Mouse (Mus musculus) mouse trophoblast stem cell (cell line): ENCODE measurements around the gene Cdc123.

Experiments
- in situ Hi-C, 2 experiments: fragments of 300-500 bp; cut with MseI, MboI; formaldehyde crosslinking; loops; 2 replicates in 1 of 2; 3 replicates in 1 of 2; pipeline ENCODE4 v1.15.1; 2025

Gene Cdc123

DNA sequence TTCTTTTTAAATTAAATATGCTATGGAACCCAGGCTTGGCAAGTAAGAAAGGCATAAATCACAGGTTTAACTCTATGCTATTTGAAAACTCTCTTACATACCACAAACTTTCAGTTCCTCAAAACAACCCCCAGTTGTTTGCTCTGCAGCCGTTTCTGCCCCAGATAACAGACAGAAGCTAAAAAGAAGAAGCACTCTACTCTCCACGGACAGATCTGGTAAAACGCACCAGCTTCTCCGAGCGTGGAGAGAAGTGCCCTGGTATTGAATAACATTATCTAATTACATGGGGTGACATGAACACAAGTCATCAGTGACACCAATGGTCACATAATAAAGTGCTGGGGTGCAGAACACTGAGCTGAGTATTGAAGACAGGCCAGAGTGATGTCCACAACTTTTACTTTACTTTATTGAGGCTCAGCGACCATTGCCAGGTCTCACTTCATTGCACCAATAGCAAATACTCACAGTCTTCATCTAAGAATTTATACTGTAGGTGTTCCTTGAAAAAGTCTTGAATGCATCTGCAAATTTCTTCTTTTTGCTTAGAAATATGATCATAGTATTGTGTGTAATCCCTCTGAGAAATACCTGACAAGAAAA lies 40.4 kb downstream of the Cdc123 start:
- in situ Hi-C loops, result no loop called here

DNA sequence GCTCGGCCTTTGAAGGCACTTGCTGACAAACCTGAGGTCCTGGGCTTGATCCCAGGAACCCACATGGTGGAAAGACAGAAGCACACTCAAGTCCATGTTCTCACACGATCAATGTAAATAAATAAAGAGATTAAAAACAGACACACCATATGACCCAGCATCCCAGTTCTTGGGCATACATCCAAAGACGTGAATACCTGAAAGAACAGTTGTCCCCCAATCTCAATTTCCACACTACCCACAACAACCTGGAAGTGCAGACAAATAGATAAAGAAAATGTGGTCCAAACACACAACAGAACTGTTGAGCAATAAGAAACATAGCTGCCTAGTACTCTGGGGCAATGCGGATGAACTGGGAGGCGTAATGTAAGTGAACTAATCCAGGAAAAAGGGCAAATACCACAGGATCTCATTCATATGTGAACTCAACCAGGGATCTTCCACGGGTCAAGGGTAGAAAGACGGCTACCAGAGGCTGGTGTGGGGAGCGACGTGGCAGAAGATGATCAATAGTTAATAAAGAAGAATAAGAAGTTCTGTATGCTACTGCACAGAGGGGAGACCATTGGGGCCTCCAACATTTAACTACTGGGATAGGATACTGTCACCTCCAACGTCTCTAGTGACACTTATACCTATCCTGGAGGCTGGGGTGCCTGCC lies 42.9 kb downstream of the Cdc123 start:
- in situ Hi-C loops, result no loop called here

DNA sequence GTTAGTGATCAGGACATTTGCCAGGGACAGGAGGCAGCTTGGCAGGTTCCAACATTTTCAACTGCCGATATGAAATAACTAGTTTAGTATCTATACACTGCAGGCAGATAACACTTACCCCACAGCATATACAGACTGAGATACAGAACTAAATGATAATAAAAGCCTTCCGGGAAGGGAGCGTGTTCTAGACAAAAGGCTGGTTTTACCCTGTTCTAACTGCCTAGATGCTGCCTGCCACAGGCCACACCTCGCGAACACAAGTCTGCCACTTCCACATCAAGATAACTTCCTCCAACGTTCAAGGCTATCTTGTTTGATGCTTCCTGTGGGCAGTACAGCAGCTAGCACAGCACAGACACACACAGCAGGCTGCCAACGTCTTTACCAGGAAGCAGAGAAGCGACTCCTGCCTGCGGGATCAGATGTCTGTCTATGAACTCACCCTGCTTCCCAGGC lies 43.8 kb downstream of the Cdc123 start:
- in situ Hi-C loops, result no loop called here

DNA sequence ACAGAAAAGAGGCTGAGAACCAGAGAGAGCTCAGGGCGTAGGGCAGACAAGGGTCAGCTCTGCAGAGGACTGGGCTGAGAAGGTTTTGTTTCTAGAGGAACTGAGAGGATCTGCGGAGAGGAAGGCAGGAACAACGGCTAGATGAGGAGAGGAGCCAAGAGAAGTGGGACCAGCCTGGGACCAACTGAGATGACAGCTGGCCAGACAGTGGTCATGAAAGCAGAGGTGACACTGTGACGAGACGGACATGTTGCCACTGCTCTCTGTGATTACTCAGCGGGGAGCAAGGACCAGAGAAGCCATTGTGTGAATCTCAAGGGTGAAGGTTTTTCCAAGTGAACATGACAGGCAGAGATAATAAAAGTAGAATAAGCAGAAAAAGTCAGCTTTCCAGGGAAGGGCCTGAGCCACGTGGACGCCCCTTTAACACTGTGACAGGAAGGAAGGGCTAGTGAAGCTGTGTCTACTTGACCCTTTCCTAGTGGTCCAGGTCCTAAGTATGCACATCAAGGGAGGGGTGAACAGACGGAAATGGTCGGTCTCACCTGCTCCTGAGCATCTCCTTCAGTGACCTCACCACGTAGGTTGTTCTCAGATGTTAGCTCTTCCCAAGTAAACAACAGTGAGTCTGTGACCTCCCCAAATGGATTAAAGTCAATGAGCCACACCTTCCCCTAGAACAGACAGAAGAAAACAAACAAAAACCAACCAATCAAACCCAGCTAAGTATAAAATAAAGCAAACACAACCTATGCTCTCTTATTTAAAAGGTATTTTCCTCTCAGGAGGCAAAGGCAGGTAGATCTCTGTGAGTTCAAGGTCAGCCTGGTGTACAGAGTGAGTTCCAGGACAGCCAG lies 46.9 kb downstream of the Cdc123 start:
- in situ Hi-C loops, result no loop called here

DNA sequence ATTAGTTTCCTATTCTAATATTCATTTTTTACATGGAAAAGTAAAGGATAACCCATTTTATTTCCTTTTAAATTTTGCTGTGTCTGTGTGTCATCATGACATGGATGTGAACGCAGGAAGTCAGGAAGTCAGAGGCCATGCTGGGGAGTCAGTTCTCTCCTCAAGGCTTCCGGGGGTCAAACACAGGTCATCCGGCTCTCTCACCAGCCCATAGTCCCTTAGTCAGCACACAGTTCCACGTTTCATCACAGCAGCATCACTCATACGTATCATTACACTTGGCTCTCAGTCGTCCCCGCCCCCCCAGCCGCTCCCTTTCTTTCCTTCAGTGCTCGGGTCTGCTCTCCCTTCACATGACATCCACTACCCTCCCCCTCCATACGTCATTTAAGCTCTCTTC lies 51.2 kb downstream of the Cdc123 start:
- in situ Hi-C loops, result no loop called here

DNA sequence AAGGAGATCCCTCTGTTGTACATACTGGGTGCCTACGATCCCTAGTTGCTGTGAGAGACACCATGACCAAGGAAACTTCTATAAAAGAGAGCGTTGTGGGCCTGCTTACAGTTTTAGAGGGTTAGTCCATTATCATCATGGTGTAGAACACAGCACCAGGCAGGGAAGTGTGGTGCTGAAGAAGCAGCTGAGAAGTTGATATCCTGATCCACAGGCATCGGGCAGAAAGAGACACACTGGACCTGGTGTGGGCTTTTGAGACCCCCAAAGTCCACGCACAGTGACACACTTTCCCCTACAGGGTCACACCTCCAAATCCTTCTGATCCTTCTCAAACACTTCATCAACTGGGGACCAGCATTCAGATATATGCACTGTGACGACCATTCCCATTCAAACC lies 52.9 kb downstream of the Cdc123 start:
- in situ Hi-C loops, result no loop called here

DNA sequence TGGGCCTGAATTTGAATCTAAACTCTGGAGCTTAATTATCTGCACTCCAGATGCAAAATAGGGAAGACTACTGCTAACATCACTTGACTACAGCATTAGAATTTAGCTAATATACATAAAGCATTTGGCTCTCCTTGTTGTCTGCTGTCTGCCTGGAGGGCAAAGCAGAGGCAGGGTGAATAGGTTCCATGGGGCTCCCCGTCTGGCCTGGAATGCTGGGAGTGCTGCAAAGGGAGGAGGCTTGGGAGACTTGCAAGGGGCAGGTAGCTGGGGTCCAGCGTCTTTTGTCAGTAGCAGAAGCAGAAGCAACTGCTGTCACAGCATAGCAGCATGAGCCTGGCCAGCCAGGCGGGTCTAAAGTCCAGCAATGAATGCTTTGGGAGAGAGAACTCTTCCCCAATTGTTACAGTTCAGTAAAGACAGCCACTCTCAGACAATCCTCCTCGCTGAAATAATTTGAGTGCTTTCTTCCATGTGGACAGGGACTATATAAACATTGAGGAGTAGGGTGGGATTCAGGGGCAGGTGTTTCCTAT lies 55.3 kb downstream of the Cdc123 start:
- in situ Hi-C loops, result no loop called here

DNA sequence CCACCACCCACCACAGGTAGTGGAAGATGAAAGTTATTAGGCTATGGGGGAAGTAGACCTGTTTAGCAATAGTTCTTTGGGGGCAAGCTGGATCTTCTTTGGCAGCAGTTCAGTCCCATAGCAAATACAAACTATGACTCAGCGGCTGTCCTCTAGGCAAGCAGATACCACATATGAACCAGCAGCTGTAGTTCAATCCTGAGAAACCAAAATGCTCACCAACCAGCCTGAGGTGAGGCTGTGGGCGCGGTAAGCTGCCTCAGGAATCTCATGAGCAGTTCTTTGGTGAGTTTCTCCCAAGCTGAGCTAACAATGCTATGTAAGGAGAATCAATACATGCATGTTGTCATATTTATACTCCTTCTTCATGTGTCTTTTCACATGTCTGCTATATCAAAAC lies 57.6 kb downstream of the Cdc123 start:
- in situ Hi-C loops, result no loop called here

DNA sequence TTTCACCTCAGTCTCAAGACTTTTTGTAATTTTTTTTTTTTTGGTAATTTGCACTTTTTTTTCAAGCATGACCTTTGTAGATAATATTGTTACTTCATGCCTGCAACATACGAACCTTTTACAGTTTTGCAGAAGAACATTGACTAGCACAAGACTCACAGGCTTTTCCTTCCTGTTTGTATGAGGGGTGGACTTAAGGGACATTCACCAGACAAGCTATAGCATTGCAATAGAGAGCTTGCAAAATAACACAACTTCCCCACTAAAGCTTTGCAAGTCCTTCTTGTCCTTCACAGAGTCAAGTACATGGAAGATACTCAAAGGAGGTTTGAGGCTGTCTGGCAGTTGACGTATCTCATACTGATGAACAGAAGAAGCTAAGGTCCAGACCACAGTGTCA lies 72.5 kb downstream of the Cdc123 start:
- in situ Hi-C loops, result loop anchor here (25.0 kb wide), 2 partner anchors 310 to 685 kb away; no protein-coding TSS in a partner anchor

DNA sequence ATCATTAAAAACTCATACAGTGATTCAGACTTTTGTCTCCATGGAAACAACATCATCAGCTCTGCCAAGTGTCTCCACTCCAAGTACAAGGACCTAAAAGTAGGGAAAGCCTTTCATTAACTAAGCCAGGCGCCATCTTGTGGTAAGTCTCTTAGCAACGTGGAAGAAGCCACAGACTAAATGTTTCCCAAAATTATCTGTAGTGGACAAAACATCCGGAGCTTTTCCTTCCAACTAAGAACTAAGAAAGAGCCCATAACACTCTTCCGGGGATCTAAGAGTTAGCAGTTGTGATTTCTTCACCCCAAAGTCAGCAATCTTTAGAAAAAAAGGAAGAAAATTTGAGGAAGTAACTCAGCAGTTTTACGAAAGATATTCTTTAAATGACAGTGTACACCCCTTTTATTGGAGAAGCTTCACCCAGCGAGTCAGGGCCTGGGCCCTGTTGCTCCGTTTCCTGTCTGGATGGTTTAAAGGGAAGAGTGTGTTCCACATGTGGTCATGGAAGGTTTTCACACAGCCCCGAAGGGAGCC lies 74.2 kb downstream of the Cdc123 start:
- in situ Hi-C loops, result loop anchor here (25.0 kb wide), 2 partner anchors 308 to 683 kb away; no protein-coding TSS in a partner anchor

DNA sequence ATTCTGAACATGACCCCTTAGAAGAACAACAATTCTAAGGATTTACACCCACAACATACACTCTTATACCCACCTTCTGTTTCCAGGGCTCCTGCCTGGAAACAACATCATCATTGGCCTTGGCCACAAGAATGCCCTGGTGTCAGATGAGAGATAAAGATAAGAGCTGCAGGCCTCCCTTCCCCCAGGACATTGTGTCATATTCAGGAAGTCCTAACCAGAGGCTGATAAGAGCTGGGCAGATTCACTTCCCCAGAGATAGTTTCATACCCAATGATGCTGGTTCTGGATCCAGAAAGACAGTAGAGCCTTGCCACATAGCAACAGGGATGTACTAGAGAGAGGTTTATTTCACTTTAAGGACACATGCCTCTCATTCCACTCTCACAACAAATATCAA lies 75.3 kb downstream of the Cdc123 start:
- in situ Hi-C loops, result loop anchor here (25.0 kb wide), 2 partner anchors 307 to 682 kb away; no protein-coding TSS in a partner anchor

DNA sequence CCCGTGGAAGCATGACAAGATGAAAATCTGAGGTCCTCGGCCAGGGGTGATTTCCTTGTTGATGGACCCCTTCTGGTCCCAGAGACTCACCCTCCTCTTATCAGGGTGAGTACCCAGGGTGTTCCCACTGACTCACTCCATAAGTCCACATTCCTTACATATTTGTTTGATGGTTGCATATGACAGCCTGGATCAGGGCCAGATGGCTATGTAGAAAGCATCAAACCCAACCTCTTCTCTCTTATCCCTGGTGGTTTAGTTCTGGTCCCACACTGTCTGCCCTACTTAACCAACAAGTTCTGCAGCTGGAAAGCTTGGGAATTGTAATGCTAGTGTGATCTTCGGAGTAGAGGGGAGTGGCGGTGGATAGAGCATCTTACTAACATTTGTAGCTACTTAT lies 76.0 kb downstream of the Cdc123 start:
- in situ Hi-C loops, result loop anchor here (25.0 kb wide), 2 partner anchors 307 to 682 kb away; no protein-coding TSS in a partner anchor

DNA sequence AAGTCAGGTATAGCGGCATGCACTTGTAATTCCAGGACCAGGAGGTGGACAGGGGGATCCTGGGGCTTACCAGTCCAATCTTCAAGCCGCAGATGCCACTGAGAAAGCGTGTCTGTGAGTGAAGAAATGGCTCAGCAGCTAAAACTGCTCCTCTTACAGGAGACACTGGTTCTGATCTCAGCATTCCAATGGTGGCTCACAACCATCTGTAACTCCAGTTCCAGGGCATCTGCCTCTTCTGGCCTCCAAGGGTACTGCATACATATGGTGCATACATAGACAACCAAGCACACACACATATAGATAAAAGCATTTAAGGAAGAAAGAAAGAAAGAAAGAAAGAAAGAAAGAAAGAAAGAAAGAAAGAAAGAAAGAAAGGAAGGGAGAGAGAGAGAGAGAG lies 82.9 kb downstream of the Cdc123 start:
- in situ Hi-C loops, result loop anchor here (25.0 kb wide), 2 partner anchors 300 to 675 kb away; no protein-coding TSS in a partner anchor

DNA sequence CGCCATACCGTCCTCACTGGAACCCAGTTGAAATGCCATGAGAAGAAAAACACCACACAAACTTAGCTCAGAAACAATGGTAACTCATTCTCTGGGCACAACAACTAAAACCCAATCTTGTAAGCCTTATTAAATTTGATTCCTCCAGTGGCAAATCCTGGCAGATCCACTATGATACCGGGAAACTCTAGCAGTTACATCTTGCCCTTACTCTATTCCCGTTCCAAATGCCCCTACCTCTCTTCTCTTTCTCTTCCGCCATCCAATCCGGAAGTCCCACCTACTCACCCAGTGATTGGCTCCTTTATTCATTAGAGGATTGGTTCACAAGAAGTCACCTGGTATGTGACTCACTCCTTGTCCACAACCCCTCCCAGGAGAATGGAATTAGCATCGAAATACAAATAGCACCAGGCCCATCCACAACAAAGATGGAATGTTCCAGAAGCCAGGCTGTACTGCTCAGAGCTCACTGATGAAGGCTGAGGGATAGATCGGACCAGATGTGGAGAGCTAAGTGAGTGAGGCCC lies 84.4 kb downstream of the Cdc123 start:
- in situ Hi-C loops, result loop anchor here (25.0 kb wide), 2 partner anchors 298 to 673 kb away; no protein-coding TSS in a partner anchor

DNA sequence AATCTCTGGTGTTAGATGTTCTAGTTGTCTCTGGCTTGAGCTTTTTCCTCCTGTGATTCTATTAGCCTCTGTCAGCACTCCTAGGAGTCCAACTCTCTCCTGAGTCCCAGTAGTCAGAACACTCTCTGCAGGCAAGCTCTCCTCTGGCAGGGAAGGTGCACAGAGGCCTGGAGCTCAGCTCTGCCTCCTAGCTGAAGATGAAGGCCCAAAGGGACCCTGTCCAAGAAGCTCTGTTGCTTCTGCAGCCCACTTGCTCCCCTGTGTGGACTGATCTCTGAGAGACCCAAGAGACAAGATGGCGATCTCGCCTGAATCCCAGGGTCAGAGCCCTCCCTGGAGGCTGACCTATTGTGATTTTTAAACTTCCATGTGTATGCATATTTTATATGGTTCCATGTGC lies 86.4 kb downstream of the Cdc123 start:
- in situ Hi-C loops, result loop anchor here (25.0 kb wide), 2 partner anchors 296 to 671 kb away; no protein-coding TSS in a partner anchor

DNA sequence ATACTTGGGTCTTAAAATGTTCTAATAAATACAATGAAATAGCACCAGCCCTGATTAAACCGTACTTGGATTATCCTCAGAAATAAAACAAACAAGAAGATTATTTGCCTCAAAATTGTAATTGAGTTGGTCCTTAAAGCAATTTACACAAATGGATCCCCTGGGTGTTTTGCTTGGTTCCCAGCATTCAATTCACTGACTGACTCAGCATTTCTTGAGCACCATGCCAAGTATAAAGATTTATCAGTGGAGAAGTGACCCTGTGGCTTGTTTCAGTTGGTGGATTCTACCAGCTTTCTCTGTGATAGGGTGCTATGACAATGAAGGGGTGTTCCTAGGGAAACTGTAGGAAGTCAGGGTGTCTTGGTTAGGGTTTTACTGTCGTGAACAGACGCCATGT lies 94.1 kb downstream of the Cdc123 start:
- in situ Hi-C loops, result loop anchor here (25.0 kb wide), 2 partner anchors 289 to 664 kb away; no protein-coding TSS in a partner anchor

DNA sequence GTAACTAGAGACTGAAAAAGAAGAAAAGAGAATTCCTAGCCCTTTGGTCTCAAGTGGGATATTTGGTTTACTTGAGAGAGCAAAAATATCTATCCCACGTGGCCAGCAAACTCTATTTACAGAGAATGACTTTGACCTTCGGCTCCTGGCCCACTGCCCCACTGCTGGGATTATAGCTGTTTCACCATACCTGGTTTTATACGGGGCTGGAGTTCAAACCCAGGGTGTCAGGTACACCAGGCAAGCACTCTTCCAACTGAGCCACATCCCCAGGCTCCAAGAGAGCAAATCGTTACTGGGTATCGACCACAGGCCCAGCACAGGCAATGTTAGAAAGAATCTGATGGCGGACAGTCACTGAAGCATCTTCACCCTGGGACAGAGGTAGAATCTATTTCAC lies 95.8 kb downstream of the Cdc123 start:
- in situ Hi-C loops, result no loop called here

DNA sequence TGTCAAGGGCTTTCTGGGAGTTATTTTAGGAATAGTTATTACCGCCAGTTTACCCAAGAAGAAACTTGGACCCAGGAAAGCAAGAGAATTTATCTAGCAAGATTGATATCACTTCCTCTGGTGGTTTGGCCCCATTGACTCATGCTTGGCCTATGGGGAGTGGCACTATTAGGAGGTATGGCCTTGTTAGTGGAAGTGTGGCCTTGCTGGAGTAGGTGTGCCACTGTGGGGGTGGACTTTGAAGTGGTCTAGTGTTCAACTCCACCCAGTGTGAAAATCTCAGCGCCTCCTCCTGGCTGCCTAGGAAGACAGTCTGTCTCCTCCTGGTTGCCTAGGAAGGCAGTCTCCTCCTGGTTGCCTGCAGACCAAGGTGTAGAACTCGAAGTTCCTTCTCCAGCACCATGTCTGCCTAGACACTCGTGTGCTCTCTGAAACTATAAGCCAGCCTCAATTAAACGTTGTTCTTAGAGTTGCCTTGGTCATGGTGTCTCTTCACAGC lies 97.4 kb downstream of the Cdc123 start:
- in situ Hi-C loops, result no loop called here

DNA sequence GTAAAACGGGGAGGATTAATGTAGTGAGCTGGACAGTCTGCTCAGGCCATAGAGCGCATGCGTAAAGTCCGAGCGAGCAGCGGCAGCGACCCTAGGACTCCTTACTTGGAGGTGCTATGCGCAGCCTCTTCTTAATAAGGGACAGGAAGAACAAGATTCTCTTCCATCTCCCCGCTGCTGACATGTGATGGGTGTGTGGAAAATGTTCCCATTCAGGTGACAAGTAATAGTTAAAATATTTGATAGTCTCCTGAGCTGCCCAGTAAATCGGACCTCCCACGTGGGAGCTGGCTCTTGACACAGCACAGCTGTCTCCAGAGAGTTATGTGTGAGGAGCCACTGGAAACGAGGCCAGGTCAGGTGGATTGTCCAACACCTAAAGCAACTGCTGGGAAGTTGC lies 98.4 kb downstream of the Cdc123 start:
- in situ Hi-C loops, result no loop called here
